10 mouse cellular contexts compared by ENCODE assay signal in the genomic region with DNA sequence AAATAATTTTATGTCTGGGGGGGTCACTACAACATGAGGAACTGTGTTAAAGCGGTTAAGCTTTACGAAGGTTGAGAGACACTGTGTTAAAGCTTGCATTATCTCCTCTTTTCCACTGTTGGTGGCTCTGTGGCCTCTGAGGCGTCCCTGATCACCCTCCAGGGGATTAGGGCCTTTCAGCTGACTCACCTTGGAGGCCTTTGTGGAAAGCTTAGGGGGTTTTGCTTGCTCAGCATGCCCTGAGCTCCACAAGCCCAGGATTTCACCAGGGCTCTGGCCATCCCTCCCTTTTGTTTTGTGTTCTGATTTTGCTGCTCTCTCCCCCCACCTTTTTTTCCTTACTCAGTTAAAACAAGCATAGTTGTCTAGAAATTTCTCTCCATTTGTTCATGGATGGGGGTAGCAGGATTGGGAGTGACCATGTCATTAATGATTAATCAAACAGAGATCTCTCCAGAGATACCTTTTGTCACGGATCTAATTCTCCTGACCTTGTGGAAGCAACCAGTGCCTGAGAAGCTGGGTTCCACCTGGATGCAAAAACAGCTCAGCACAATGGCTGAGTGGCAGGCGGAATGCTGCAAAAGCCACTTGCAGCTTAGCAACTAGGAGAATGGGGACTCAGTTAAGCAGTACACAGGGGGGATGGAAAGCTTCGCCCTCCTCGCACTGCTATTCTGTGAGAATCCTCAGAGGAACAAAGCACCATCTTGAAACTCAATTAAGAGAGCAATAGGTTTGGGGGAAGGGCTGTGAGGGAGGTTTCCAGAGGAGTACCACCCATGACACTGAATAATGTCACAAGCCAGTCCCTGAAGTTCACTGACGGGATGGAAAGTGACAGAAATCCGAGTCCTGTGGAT. TPM values are rescaled to one million over a fixed set of nuclear protein-coding genes. Genes with fewer than 3 reads are reported as not detected.
DNase-seq lines count a peak whose midpoint lies in the region; ATAC-seq and TF ChIP-seq lines count a peak whose summit lies in the region.
"Had no signal": no experiment of that assay in that cellular context is flagged by ENCODE, and none has a peak within 500 bp of the region (broad histone marks: within the 10 kb centered on the region; RNA-seq: fewer than 3 reads in every experiment).

No protein-coding gene starts in this region.

- H3K4me3 ChIP-seq in neural tube, embryonic 15.5 days (replicated peaks), result no peak overlapping the region
- no peak overlapping the region for H3K4me3 ChIP-seq in heart, embryonic 14.5 days (ENCODE audit: control insufficient read depth in 1 of 2, insufficient read depth in 1 of 2, low read depth in 1 of 2, low read length in 2 of 2)
- no peak overlapping the region for H3K4me3 ChIP-seq in liver, embryonic 13.5 days (replicated peaks)
- H3K4me3 ChIP-seq in stomach, postnatal 0 days (ENCODE audit: low read depth, low read length), result no peak overlapping the region
- H3K4me3 ChIP-seq: limb, embryonic 13.5 days had no signal

- peaks cover 11% of the 10 kb centered on the region for H3K4me1 ChIP-seq in neural tube, embryonic 15.5 days
- peaks cover 21 to 41% of the 10 kb centered on the region in 2 experiments for H3K4me1 ChIP-seq in heart, embryonic 14.5 days (ENCODE audit: control insufficient read depth in 2 of 2, insufficient read depth in 2 of 2, low read length in 2 of 2)
- peaks cover 48% of the 10 kb centered on the region for H3K4me1 ChIP-seq in liver, embryonic 13.5 days (replicated peaks)
- no peaks in the 10 kb centered on the region for H3K4me1 ChIP-seq in stomach, postnatal 0 days (replicated peaks; ENCODE audit: control insufficient read depth, insufficient read depth)

- H3K36me3 ChIP-seq in neural tube, embryonic 15.5 days, result no peaks in the 10 kb centered on the region
- no peaks in the 10 kb centered on the region for H3K36me3 ChIP-seq in heart, embryonic 14.5 days (ENCODE audit: control insufficient read depth, insufficient read depth, low read length)
- H3K36me3 ChIP-seq in liver, embryonic 13.5 days, result no peaks in the 10 kb centered on the region
- H3K36me3 ChIP-seq in stomach, postnatal 0 days (ENCODE audit: control insufficient read depth, insufficient read depth, low read length), result no peaks in the 10 kb centered on the region
- H3K36me3 ChIP-seq: limb, embryonic 13.5 days had no signal

- 34% methylated on average over 9 of the region's 9 CpGs for WGBS in neural tube, embryonic 15.5 days
- WGBS in heart, embryonic 14.5 days, result 51% methylated on average over 9 of the region's 9 CpGs
- WGBS in liver, embryonic 13.5 days (ENCODE audit: insufficient replicate concordance), result 58% methylated on average over 9 of the region's 9 CpGs
- WGBS in stomach, postnatal 0 days, result 56% methylated on average over 9 of the region's 9 CpGs

- peak; percentile 26 for DNase-seq in neural tube, embryonic 10.5 days (ENCODE audit: extremely low spot score, low spot score)
- DNase-seq in liver, embryonic 13.5 days, result no peak
- peak; percentile 30 for DNase-seq in stomach, postnatal 0 days (ENCODE audit: low spot score)
- no peak for DNase-seq in thymus, postnatal 0 days (ENCODE audit: low spot score)
- no peak for DNase-seq in lung, postnatal 14 days
- no peak for DNase-seq in right cerebral cortex, postnatal 36 days (ENCODE audit: low spot score in 2 of 2)
- DNase-seq: cerebellum, adult 18-20 months had no signal

- H3K9me3 ChIP-seq in neural tube, embryonic 15.5 days (replicated peaks), result no peaks in the 10 kb centered on the region
- H3K9me3 ChIP-seq in heart, embryonic 14.5 days (ENCODE audit: control insufficient read depth, low read length), result no peaks in the 10 kb centered on the region
- no peaks in the 10 kb centered on the region for H3K9me3 ChIP-seq in liver, embryonic 13.5 days (replicated peaks)
- H3K9me3 ChIP-seq in stomach, postnatal 0 days (ENCODE audit: control insufficient read depth, low read length), result no peaks in the 10 kb centered on the region
- H3K9me3 ChIP-seq: limb, embryonic 13.5 days had no signal

- no peak overlapping the region for H3K9ac ChIP-seq in neural tube, embryonic 15.5 days (replicated peaks)
- peak overlapping the region; percentile 53; the same call in 1 of the 2 replicates for H3K9ac ChIP-seq in heart, embryonic 14.5 days (ENCODE audit: low read length)
- H3K9ac ChIP-seq in liver, embryonic 13.5 days, result no peak overlapping the region
- peak overlapping the region; percentile 43; the same call in 1 of the 2 replicates for H3K9ac ChIP-seq in stomach, postnatal 0 days (ENCODE audit: low read length)
- H3K9ac ChIP-seq: limb, embryonic 13.5 days had no signal

- TF ChIP-seq EP300 in stomach, postnatal 0 days (optimal IDR thresholded peaks at IDR 0.05), result no peak

- no peaks in the 10 kb centered on the region for H3K27me3 ChIP-seq in neural tube, embryonic 15.5 days (replicated peaks)
- H3K27me3 ChIP-seq in heart, embryonic 14.5 days (ENCODE audit: control insufficient read depth, insufficient read depth, low read length), result no peaks in the 10 kb centered on the region
- H3K27me3 ChIP-seq in liver, embryonic 13.5 days, result peaks cover 15% of the 10 kb centered on the region
- H3K27me3 ChIP-seq in stomach, postnatal 0 days (ENCODE audit: control insufficient read depth, insufficient read depth, low read length), result no peaks in the 10 kb centered on the region

- H3K27ac ChIP-seq in neural tube, embryonic 15.5 days (replicated peaks), result no peak overlapping the region
- peak overlapping the region in 1 of 2 experiments; percentile 25; a peak in 1 of 4 replicates for H3K27ac ChIP-seq in heart, embryonic 14.5 days (replicated peaks in 1 of 2; ENCODE audit: control insufficient read depth in 1 of 2, insufficient read depth in 1 of 2, low read depth in 2 of 2, low read length in 2 of 2)
- peak overlapping the region; percentile 68 for H3K27ac ChIP-seq in liver, embryonic 13.5 days
- peak overlapping the region; percentile 71 for H3K27ac ChIP-seq in stomach, postnatal 0 days (replicated peaks)
- H3K27ac ChIP-seq: limb, embryonic 13.5 days had no signal

- ATAC-seq in neural tube, embryonic 15.5 days (ENCODE audit: low FRiP score), result no peak
- no peak for ATAC-seq in heart, embryonic 14.5 days (ENCODE audit: insufficient number of reproducible peaks, insufficient read depth, low FRiP score, low read depth)
- ATAC-seq in liver, embryonic 13.5 days (ENCODE audit: low read depth), result no peak
- no peak for ATAC-seq in stomach, postnatal 0 days (ENCODE audit: low FRiP score, low TSS enrichment)

- TF ChIP-seq CTCF in stomach, postnatal 0 days (IDR thresholded peaks at IDR 0.05; ENCODE audit: low read depth), result no peak

- H3K4me2 ChIP-seq in neural tube, embryonic 15.5 days, result no peak overlapping the region
- 0 out of 2 replicates have a peak overlapping the region, but pooled peaks have one; percentile 66 for H3K4me2 ChIP-seq in heart, embryonic 14.5 days (ENCODE audit: low read length)
- no peak overlapping the region for H3K4me2 ChIP-seq in liver, embryonic 13.5 days
- no peak overlapping the region; the same call in 1 of the 2 replicates for H3K4me2 ChIP-seq in stomach, postnatal 0 days (replicated peaks; ENCODE audit: low read depth)
- H3K4me2 ChIP-seq: limb, embryonic 13.5 days had no signal

RNA-seq across cellular contexts. Expression of a gene that starts 2.6 kb away (rescaled TPM):
- 25.0 and 26.0 TPM in 2 replicates for polyA plus RNA-seq in neural tube, embryonic 15.5 days (2015; fragmentation: Nextera tagmentation; extraction: Ambion mirVana)
- 19.1 and 19.5 TPM in 2 replicates for polyA plus RNA-seq in heart, embryonic 14.5 days (2014; fragmentation: Nextera tagmentation; extraction: Ambion mirVana)
- polyA plus RNA-seq in liver, embryonic 13.5 days (2015; fragmentation: Nextera tagmentation; extraction: Ambion mirVana), result 5.4 and 8.7 TPM in 2 replicates
- polyA plus RNA-seq in stomach, postnatal 0 days (2015; fragmentation: Nextera tagmentation; extraction: Ambion mirVana), result 24.9 and 25.1 TPM in 2 replicates
- polyA plus RNA-seq in thymus, postnatal 0 days (2015; fragmentation: Nextera tagmentation; extraction: Ambion mirVana), result 8.8 and 9.2 TPM in 2 replicates

Comparison
In these comparisons a context has a peak if more than half of its experiments do, and no peak if none do; other contexts are left out.
1. DNase-seq: peak in neural tube, embryonic 10.5 days (single experiment) and stomach, postnatal 0 days (single experiment); none in liver, embryonic 13.5 days (single experiment), thymus, postnatal 0 days (single experiment), lung, postnatal 14 days (single experiment) and right cerebral cortex, postnatal 36 days (0 of 2).
2. H3K9ac ChIP-seq: peak in heart, embryonic 14.5 days (single experiment) and stomach, postnatal 0 days (single experiment); none in neural tube, embryonic 15.5 days (single experiment) and liver, embryonic 13.5 days (single experiment).